Mouse (Mus musculus): ENCODE measurements around the gene Mfsd5.

Gene Mfsd5

GRCm38 (mm10) chr15:102248131-102248811 lies 31.0 kb upstream of the Mfsd5 start:
- DNase-seq (ENCODE audit: low spot score), result no peak

GRCm38 (mm10) chr15:102248812-102249191 lies 30.5 kb upstream of the Mfsd5 start:
- DNase-seq (ENCODE audit: low spot score), result no peak

GRCm38 (mm10) chr15:102249251-102249691 lies 30.0 kb upstream of the Mfsd5 start:
- DNase-seq (ENCODE audit: low spot score), result no peak

GRCm38 (mm10) chr15:102249967-102250366 lies 29.3 kb upstream of the Mfsd5 start:
- no peak for DNase-seq (ENCODE audit: low spot score)

GRCm38 (mm10) chr15:102250521-102250920 lies 28.7 kb upstream of the Mfsd5 start:
- DNase-seq (ENCODE audit: low spot score), result no peak

- DNase-seq (ENCODE audit: low spot score), result peak; percentile 75
Measured at GRCm38 (mm10) chr15:102255547-102256255, 23.6 kb upstream of the Mfsd5 start.

- DNase-seq (ENCODE audit: low spot score), result no peak
Measured at GRCm38 (mm10) chr15:102256431-102257201, 22.6 kb upstream of the Mfsd5 start.

GRCm38 (mm10) chr15:102257202-102258075 lies 21.8 kb upstream of the Mfsd5 start, which contains the start of gene Rarg:
Gene Rarg (minus strand): TSS chr15:102257517.
- peak; percentile 67 for DNase-seq (ENCODE audit: low spot score)

- peak; percentile 69 for DNase-seq (ENCODE audit: low spot score)
Measured at GRCm38 (mm10) chr15:102258076-102258470, 21.2 kb upstream of the Mfsd5 start.

- no peak for DNase-seq (ENCODE audit: low spot score)
Measured at GRCm38 (mm10) chr15:102258581-102259253, 20.5 kb upstream of the Mfsd5 start.

GRCm38 (mm10) chr15:102262582-102262981 lies 16.7 kb upstream of the Mfsd5 start:
- no peak for DNase-seq (ENCODE audit: low spot score)

- no peak for DNase-seq (ENCODE audit: low spot score)
Measured at GRCm38 (mm10) chr15:102263037-102263436, 16.2 kb upstream of the Mfsd5 start.

GRCm38 (mm10) chr15:102265548-102265947 lies 13.7 kb upstream of the Mfsd5 start:
- no peak for DNase-seq (ENCODE audit: low spot score)

- DNase-seq (ENCODE audit: low spot score), result no peak
Measured at GRCm38 (mm10) chr15:102270274-102270960, 8.8 kb upstream of the Mfsd5 start, which contains the start of gene Gm9918. Gene Gm9918 (plus strand): TSS chr15:102270563.

- no peak for DNase-seq (ENCODE audit: low spot score)
Measured at GRCm38 (mm10) chr15:102271441-102271840, 7.8 kb upstream of the Mfsd5 start.

GRCm38 (mm10) chr15:102273982-102274716 lies 5.1 kb upstream of the Mfsd5 start:
- DNase-seq (ENCODE audit: low spot score), result no peak

- no peak for DNase-seq (ENCODE audit: low spot score)
Measured at GRCm38 (mm10) chr15:102278726-102279091, 545 bp upstream of the Mfsd5 start.

- no peak for DNase-seq (ENCODE audit: low spot score)
Measured at GRCm38 (mm10) chr15:102279783-102280520, 698 bp downstream of the Mfsd5 start.

GRCm38 (mm10) chr15:102280623-102281022 lies 1.4 kb downstream of the Mfsd5 start:
- no peak for DNase-seq (ENCODE audit: low spot score)

All from lung, postnatal 25 days (tissue).